Mouse (Mus musculus) forebrain, embryonic 15.5 days (tissue): ENCODE data around the gene Ipo7. TPM values are rescaled to one million over a fixed set of nuclear protein-coding genes. Genes with fewer than 3 reads are reported as not detected.

Source experiments
- ATAC-seq: fragments of 200-750 bp; cut with Nextera tagmentation; replicated peaks from 2 replicates; pipeline ENCODE4 v1.8.0; 2017; ENCODE audit warnings: mild to moderate bottlenecking, moderate TSS enrichment, moderate library complexity
- H3K27ac ChIP-seq: fragments of 300-500 bp; sonication (generic); replicated peaks from 2 replicates; pipeline ENCODE4 v1.5.1; 2015; ENCODE audit warnings: mild to moderate bottlenecking, inconsistent platforms
- H3K27me3 ChIP-seq: fragments of 300-500 bp; sonication (generic); 2 replicates; pipeline ENCODE4 v1.6.1; 2015; ENCODE audit warnings: inconsistent platforms
- H3K36me3 ChIP-seq: fragments of 300-500 bp; sonication (generic); 2 replicates; pipeline ENCODE4 v1.6.1; 2015; ENCODE audit warnings: mild to moderate bottlenecking, inconsistent platforms
- H3K4me1 ChIP-seq: fragments of 300-500 bp; sonication (generic); 2 replicates; pipeline ENCODE4 v1.6.1; 2015; ENCODE audit warnings: inconsistent platforms
- H3K4me2 ChIP-seq: fragments of 300-500 bp; sonication (generic); replicated peaks from 2 replicates; pipeline ENCODE4 v1.6.1; 2015; ENCODE audit warnings: mild to moderate bottlenecking, inconsistent platforms
- H3K4me3 ChIP-seq: fragments of 300-500 bp; sonication (generic); 2 replicates; pipeline ENCODE4 v1.5.1; 2015; ENCODE audit warnings: mild to moderate bottlenecking, inconsistent platforms
- H3K9ac ChIP-seq: fragments of 300-500 bp; sonication (generic); replicated peaks from 2 replicates; pipeline ENCODE4 v1.6.1; 2015; ENCODE audit warnings: mild to moderate bottlenecking, inconsistent platforms
- H3K9me3 ChIP-seq: fragments of 300-500 bp; sonication (generic); 2 replicates; pipeline ENCODE4 v1.6.1; 2016; ENCODE audit warnings: inconsistent platforms
- WGBS: fragments of 180-500 bp; shearing (Covaris S2); methylation state at CpG from one replicate; pipeline ENCODE4 v1.1.7; 2015; ENCODE audit warnings: mixed read lengths; 5-methylcytosine and 5-hydroxymethylcytosine counted together
- polyA plus RNA-seq: library from polyadenylated mRNA; unstranded; fragments of >200 nt; fragmentation: Nextera tagmentation; extraction: Ambion mirVana; gene quantifications from 2 replicates; pipeline ENCODE4 v1.2.1, GENCODE M21; 2015

Gene Ipo7
- polyA plus RNA-seq, 1 experiment from 2014 or later: 46.4 TPM

DNA sequence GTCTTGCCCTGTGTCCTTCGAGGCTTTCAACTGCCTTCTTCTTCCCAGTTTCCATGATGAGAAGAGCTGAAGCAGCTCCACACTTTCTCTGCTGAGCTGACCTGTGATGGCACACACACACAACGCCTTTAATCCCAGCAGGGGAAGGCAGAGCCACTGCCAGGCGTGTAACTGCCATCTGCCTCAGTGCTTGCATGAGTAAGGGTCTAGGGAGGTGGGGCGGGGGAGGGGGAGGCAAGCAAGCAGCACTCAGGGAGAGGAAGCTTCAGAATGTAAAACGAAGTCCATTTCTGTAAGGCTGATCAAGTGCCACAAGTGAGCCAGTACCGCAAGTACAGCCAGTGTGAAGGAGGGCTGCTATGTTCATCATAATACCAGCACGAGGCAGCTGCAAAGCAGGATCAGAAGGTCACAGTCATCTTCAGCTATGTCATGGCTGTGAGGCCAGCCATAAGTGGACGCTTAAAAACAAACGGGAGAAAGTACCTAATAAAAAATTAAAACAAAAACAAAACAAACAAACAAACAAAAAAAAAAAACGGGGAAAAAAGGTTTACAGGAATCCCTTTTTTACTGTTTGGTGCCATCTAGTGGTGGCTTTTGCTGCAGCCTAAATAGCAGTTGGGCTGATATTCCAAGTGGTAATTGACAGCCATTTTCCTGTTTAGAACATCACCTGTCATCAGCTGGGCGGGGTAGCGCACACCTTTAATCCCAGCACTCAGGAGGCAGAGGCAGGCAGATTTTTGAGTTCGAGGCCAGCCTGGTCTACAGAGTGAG, 65.5 kb downstream of the Ipo7 start:
- Histone ChIP-seq H3K4me1 (peaks cover 6% of the 10 kb centered on the region), H3K36me3 (peaks cover 85% of the 10 kb centered on the region), H3K4me3 (no peak overlapping the region), H3K27me3 (no peaks in the 10 kb centered on the region), H3K27ac (peak overlapping the region; percentile 70), H3K4me2 (no peak overlapping the region), H3K9ac (no peak overlapping the region), H3K9me3 (no peaks in the 10 kb centered on the region)
- ATAC-seq: peak; percentile 64; the same call in 1 of the 2 replicates
- 61% methylated on average over 13 of the region's 13 CpGs for WGBS

DNA sequence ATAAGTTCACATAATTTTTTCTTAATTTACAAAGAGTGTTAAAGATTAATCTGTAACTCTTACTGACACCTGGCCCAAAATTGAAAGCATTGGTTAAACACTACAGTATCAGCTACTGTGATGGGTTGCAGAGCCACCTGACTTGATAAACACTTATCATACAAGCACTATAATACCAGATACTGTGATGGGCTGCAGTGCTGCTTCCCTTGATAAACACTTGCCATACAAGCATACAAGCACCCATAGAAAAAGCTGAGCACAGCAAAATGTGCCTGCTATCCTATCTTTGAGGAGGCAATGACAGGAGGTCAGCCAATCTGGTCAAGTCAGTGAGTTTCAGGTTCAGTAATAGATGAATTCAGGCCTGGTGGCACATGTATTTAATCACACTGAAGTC, 67.1 kb downstream of the Ipo7 start:
- Histone ChIP-seq H3K27ac (no peak overlapping the region), H3K9ac (no peak overlapping the region), H3K9me3 (no peaks in the 10 kb centered on the region), H3K27me3 (no peaks in the 10 kb centered on the region), H3K36me3 (peaks cover 84% of the 10 kb centered on the region), H3K4me3 (no peak overlapping the region), H3K4me2 (no peak overlapping the region), H3K4me1 (peaks cover 6% of the 10 kb centered on the region)
- no peak for ATAC-seq

DNA sequence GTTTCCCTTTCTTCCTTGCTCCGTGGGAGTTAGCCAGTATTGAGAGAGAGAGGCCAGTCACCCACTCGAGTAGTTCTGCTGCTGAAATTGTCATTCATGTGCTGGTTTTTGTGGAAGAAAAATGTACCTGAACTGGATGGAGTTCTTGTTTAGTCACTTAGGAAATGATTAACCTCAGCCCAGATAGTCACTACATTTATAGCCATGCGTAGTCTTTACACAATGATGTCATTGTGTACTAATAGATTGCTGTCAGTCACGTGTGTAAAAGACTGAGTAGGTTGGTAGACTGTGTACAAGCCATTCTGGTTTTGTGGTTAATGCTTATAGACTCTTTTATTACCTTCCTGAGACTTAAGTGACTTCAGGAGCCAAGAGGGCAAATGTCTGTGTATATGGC, 69.8 kb downstream of the Ipo7 start:
- Histone ChIP-seq H3K9ac (no peak overlapping the region), H3K4me1 (peaks cover 6% of the 10 kb centered on the region), H3K27me3 (no peaks in the 10 kb centered on the region), H3K4me3 (no peak overlapping the region), H3K9me3 (no peaks in the 10 kb centered on the region), H3K27ac (no peak overlapping the region), H3K4me2 (no peak overlapping the region), H3K36me3 (peaks cover 84% of the 10 kb centered on the region)
- WGBS: 75% methylated on average over 4 of the region's 4 CpGs
- no peak for ATAC-seq

DNA sequence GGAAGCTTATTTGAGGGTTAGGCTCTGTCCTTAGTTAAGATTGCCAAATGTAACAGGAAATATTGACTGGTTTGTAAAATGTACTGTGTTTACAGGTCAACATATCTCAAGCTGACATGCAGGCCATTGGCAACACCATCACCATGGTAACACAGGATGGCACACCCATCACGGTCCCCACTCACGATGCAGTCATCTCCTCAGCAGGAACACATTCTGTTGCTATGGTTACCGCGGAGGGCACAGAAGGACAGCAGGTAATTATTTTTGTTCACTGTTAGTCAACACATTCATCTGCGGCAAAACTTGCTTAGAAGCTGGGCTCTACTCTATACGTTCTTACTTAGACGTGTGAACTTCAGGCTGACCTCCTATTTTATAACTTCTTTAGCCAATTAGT, 73.6 kb downstream of the Ipo7 start:
- ATAC-seq: no peak
- H3K4me1 ChIP-seq: no peaks in the 10 kb centered on the region
- no peaks in the 10 kb centered on the region for H3K27me3 ChIP-seq
- H3K9ac ChIP-seq: no peak overlapping the region
- no peak overlapping the region for H3K4me3 ChIP-seq
- no peak overlapping the region for H3K27ac ChIP-seq
- whole genome bisulfite sequencing: 38% methylated on average over 7 of the region's 7 CpGs
- H3K36me3 ChIP-seq: peaks cover 84% of the 10 kb centered on the region
- H3K9me3 ChIP-seq: no peaks in the 10 kb centered on the region
- no peak overlapping the region for H3K4me2 ChIP-seq

DNA sequence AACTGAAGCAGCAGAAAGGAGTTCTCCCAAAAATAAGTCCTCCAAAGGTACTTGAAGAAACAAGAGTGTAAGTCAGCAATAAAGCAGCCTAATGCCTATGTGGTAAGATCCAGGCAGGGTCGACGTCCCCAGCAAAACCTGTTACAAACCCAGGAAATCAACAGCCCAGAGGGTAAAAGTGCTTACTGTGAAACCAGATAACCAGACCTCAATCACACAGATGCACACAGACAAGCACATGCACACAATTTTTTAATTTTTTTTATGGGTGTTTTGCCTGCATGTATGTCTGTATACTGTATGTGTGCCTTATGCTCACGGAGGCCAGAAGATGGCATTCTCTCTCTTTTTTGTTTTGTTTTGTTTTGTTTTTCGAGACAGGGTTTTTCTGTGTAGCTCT, 78.3 kb downstream of the Ipo7 start:
- 91% methylated on average over 4 of the region's 4 CpGs for WGBS
- ATAC-seq: no peak
- no peak overlapping the region for H3K4me2 ChIP-seq
- no peak overlapping the region for H3K9ac ChIP-seq
- H3K36me3 ChIP-seq: peaks cover 46% of the 10 kb centered on the region
- no peaks in the 10 kb centered on the region for H3K9me3 ChIP-seq
- no peaks in the 10 kb centered on the region for H3K4me1 ChIP-seq
- H3K27ac ChIP-seq: no peak overlapping the region
- no peak overlapping the region for H3K4me3 ChIP-seq
- no peaks in the 10 kb centered on the region for H3K27me3 ChIP-seq

DNA sequence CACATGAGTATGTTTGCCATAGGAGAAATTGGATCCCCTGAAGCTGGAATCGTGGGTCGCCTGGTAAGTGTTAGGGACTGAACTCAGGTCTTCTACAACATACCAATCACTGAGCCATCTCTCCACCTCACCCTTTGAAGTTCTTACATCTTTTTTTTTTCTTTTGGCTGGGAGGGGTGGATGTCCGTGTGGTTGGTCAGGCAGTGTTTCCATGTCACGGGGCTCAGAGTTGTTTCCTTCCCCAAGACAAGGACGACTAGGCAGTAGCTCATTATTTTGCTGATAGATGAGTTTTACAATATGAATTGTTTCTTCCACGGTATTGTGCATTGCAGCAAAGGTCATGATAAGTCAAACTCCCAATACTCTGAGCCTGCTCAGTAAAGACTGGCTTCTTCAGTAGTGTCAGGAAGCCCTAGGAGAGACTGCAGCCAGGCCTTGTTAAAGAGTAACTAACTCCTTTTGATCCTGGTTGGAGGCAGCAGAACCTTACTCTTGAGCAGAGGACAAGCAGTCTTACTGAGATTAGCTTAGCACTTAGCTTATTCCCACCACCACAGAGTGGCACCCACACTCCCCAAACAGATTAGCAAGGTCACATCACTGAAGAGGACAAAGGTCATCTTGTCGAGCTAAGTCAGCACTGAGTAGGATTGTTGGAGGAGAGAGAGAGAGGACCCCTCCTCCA, 79.2 kb downstream of the Ipo7 start:
- H3K27me3 ChIP-seq: no peaks in the 10 kb centered on the region
- H3K4me3 ChIP-seq: no peak overlapping the region
- ATAC-seq: no peak
- H3K9ac ChIP-seq: no peak overlapping the region
- no peak overlapping the region for H3K27ac ChIP-seq
- H3K4me2 ChIP-seq: no peak overlapping the region
- no peaks in the 10 kb centered on the region for H3K9me3 ChIP-seq
- H3K4me1 ChIP-seq: no peaks in the 10 kb centered on the region
- WGBS: 79% methylated on average over 7 of the region's 7 CpGs
- peaks cover 40% of the 10 kb centered on the region for H3K36me3 ChIP-seq

DNA sequence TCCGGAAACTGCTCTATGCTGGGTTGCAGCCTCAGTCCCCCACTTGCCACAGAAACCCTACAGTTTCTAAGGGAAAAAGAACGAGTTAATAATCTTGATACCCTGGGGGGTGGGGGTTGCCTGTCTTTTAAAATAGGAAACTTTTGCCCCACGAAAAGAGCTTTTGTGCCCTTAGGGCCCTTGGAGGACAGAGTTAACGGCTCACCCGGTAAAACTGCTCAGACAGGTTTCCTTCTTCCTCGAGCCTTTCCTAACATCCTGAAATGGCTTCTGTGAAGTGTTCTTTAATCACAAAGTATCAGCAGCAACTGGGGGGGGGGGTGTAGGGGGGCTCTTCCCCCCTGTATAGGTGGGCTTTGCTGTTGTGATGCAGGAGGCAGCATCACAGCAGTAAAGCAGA, 82.8 kb downstream of the Ipo7 start:
- WGBS: 57% methylated on average over 6 of the region's 6 CpGs
- Histone ChIP-seq H3K9ac (no peak overlapping the region), H3K36me3 (peaks cover 11% of the 10 kb centered on the region), H3K27ac (no peak overlapping the region), H3K4me2 (no peak overlapping the region), H3K4me1 (no peaks in the 10 kb centered on the region), H3K9me3 (no peaks in the 10 kb centered on the region), H3K4me3 (no peak overlapping the region), H3K27me3 (no peaks in the 10 kb centered on the region)
- no peak for ATAC-seq

DNA sequence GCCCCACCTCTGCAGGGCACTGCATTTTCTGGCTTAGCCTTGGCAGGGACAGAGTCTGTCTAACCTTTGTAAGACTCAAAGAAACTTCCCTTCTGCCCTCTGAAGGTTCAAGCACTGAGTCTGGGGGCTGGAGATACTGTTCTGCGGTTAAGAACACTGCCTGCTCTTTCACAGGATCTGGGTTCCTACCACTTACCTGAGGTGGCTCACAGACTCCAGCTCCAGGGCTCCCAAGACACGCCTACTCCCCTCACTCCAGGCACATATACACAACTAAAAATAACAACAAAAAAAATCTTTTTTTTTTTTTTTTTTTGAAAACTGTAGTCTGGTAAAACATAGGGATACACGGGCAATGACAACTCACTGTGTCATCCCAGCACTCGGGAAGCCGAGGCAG, 83.2 kb downstream of the Ipo7 start:
- H3K9ac ChIP-seq: no peak overlapping the region
- no peak overlapping the region for H3K4me3 ChIP-seq
- H3K27ac ChIP-seq: no peak overlapping the region
- ATAC-seq: no peak
- WGBS: 76% methylated on average over 5 of the region's 5 CpGs
- peaks cover 7% of the 10 kb centered on the region for H3K36me3 ChIP-seq
- no peaks in the 10 kb centered on the region for H3K9me3 ChIP-seq
- H3K4me2 ChIP-seq: no peak overlapping the region
- no peaks in the 10 kb centered on the region for H3K4me1 ChIP-seq
- no peaks in the 10 kb centered on the region for H3K27me3 ChIP-seq

DNA sequence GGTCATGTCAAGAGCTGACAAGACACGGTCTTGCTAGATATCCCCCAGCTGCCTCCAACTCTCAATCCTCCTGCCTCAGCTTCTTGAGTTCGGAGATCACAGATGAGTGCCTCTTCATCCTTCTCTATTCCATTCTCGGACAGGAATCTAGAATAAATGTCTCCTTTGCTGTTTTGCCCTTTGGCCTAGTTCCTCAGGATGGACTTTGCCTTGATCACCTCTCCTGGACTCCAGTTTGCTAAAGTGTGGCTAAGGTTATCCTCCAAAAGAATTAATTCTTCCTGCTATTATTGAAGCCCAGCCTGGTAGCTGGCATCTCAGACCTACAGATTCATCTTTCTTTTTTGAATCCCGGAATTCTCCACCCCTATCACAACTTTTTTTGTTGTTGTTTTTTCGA, 87.0 kb downstream of the Ipo7 start:
- Histone ChIP-seq H3K27ac (no peak overlapping the region), H3K4me1 (peaks cover 11% of the 10 kb centered on the region), H3K36me3 (no peaks in the 10 kb centered on the region), H3K9ac (no peak overlapping the region), H3K9me3 (no peaks in the 10 kb centered on the region), H3K4me3 (no peak overlapping the region), H3K27me3 (no peaks in the 10 kb centered on the region), H3K4me2 (no peak overlapping the region)
- WGBS: 88% methylated on average over 5 of the region's 5 CpGs
- ATAC-seq: no peak

Other genes with a start within 250 kb of the Ipo7 start
- 6.1 and 6.4 TPM in 2 replicates for gene Nrip3, start 236.2 kb upstream of the Ipo7 start, polyA plus RNA-seq
- gene Scube2, start 152.6 kb upstream of the Ipo7 start, polyA plus RNA-seq: 0.79 and 0.92 TPM in 2 replicates
- 47.3 and 54.1 TPM in 2 replicates for gene Dennd5a, start 57.8 kb upstream of the Ipo7 start, polyA plus RNA-seq
- 65.0 and 65.1 TPM in 2 replicates for gene Tmem41b, start 31.3 kb upstream of the Ipo7 start, polyA plus RNA-seq
- 23.3 and 25.0 TPM in 2 replicates for gene Zfp143, start 42.9 kb downstream of the Ipo7 start, polyA plus RNA-seq
- gene Wee1, start 103.8 kb downstream of the Ipo7 start, polyA plus RNA-seq: 12.3 and 14.1 TPM in 2 replicates
- 10.4 and 11.1 TPM in 2 replicates for gene Swap70, start 203.4 kb downstream of the Ipo7 start, polyA plus RNA-seq